Mouse (Mus musculus) kidney, adult 2 months (tissue): ENCODE results near the gene Edem3. TPM values are rescaled to one million over a fixed set of nuclear protein-coding genes. Genes with fewer than 3 reads are reported as not detected.
"Not testable (repeated sequence)": the region's sequence is repeated elsewhere in the genome, so short reads cannot be mapped to it uniquely, and the experiment has no call there.

Experiments
- DNase-seq: peaks from one replicate; pipeline ENCODE4 v3.0.0; 2021
- H3K27ac ChIP-seq: fragments of 200-500 bp; 2 replicates; pipeline ENCODE4 v1.5.1; 2012; ENCODE audit warnings: low read depth, low read length, control low read depth, inconsistent platforms; ENCODE audit not compliant: insufficient read depth
- H3K27me3 ChIP-seq: fragments of 200-500 bp; replicated peaks from 2 replicates; pipeline ENCODE4 v1.6.1; 2012; ENCODE audit warnings: mild to moderate bottlenecking, moderate library complexity, low read length, inconsistent platforms; ENCODE audit not compliant: control insufficient read depth, insufficient read depth
- H3K36me3 ChIP-seq: fragments of 200-500 bp; 2 replicates; pipeline ENCODE4 v1.6.1; 2012; ENCODE audit warnings: mild to moderate bottlenecking, moderate library complexity, low read length, inconsistent platforms; ENCODE audit not compliant: control insufficient read depth, insufficient read depth
- H3K4me1 ChIP-seq: fragments of 200-500 bp; 2 replicates; pipeline ENCODE4 v1.6.1; 2011; ENCODE audit warnings: low read length; ENCODE audit not compliant: control insufficient read depth, insufficient read depth
- H3K4me3 ChIP-seq: fragments of 200-500 bp; 2 replicates; pipeline ENCODE4 v1.5.1; 2011; ENCODE audit warnings: mild to moderate bottlenecking, low read depth, low read length, control low read depth; ENCODE audit not compliant: insufficient read depth
- CTCF ChIP-seq: fragments of 200-500 bp; conservative IDR thresholded peaks from 2 replicates; pipeline ENCODE4 v1.5.1; 2011; ENCODE audit warnings: low read depth, mild to moderate bottlenecking, control low read depth, low read length, moderate library complexity, mixed read lengths; ENCODE audit not compliant: insufficient read depth, insufficient read length
- POLR2A ChIP-seq: fragments of 200-500 bp; IDR thresholded peaks from one replicate; pipeline ENCODE4 v1.6.1; 2011; ENCODE audit warnings: low read depth, low read length, control low read depth
- WGBS: fragments of 180-500 bp; shearing (Covaris S2); methylation state at CpG from one replicate; pipeline ENCODE4 v1.1.7; 2018; 5-methylcytosine and 5-hydroxymethylcytosine counted together
- polyA plus RNA-seq: library from polyadenylated mRNA; depleted of rRNA; stranded (reverse); fragments of >200 nt; gene quantifications from 2 replicates; pipeline ENCODE4 v1.2.3, GENCODE M21; 2012

Gene Edem3
- polyA plus RNA-seq, 1 experiment, result 9.5 TPM

GRCm38 (mm10) chr1:151825065-151825464 is 69.9 kb downstream of the Edem3 start:
- Histone ChIP-seq H3K4me3 (no peak overlapping the region), H3K27ac (no peak overlapping the region), H3K27me3 (no peaks in the 10 kb centered on the region), H3K36me3 (no peaks in the 10 kb centered on the region), H3K4me1 (no peaks in the 10 kb centered on the region)
- TF ChIP-seq POLR2A (no peak), CTCF (no peak)
- no peak for DNase-seq
- WGBS, result 71% methylated on average over 7 of the region's 7 CpGs

GRCm38 (mm10) chr1:151831791-151832190 is 76.6 kb downstream of the Edem3 start:
- no peak overlapping the region for H3K27ac ChIP-seq
- H3K36me3 ChIP-seq, result no peaks in the 10 kb centered on the region
- H3K27me3 ChIP-seq, result no peaks in the 10 kb centered on the region
- DNase-seq, result no peak
- TF ChIP-seq POLR2A, result no peak
- TF ChIP-seq CTCF, result no peak
- WGBS, result 85% methylated on average over 3 of the region's 3 CpGs
- H3K4me3 ChIP-seq, result no peak overlapping the region
- H3K4me1 ChIP-seq, result no peaks in the 10 kb centered on the region

GRCm38 (mm10) chr1:151835261-151835660 is 80.1 kb downstream of the Edem3 start:
- Histone ChIP-seq H3K27me3 (no peaks in the 10 kb centered on the region), H3K4me3 (no peak overlapping the region), H3K4me1 (no peaks in the 10 kb centered on the region), H3K27ac (no peak overlapping the region), H3K36me3 (no peaks in the 10 kb centered on the region)
- no peak for DNase-seq
- 84% methylated on average over 4 of the region's 4 CpGs for WGBS
- TF ChIP-seq POLR2A (no peak), CTCF (no peak)

- H3K36me3 ChIP-seq, H3K27ac ChIP-seq, H3K27me3 ChIP-seq, DNase-seq, H3K4me3 ChIP-seq, H3K4me1 ChIP-seq: not testable (repeated sequence)
- WGBS, result 92% methylated on average over 1 of the region's 1 CpGs
Observed at GRCm38 (mm10) chr1:151840345-151840744, 85.2 kb downstream of the Edem3 start.

DNA sequence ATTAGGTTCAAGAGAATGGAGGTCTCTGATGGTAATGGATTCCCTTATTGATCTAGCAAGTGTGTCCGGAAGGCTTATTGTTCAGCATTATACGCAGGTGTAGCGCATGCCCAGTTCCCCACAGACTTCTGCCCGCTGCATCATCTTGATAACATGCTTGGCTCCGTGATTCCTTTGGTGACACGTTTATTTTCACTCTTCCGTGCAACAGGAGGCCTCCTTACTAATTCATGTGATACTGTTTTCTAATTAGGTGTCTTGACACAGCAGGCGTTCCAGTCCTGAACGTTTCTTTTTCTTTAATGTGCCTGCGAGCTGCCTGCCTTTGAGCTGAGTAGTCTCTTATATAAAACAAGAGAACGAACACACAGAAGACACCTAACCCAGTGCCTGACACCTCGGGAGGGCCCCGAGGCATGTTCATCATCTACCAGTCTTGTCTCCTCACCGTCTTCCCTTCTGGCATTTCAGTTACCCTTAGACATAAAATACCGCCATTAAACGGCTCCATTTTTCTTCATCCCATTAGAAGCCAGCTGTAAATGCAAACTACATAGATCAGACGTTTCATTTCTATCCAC is 90.2 kb downstream of the Edem3 start:
- 69% methylated on average over 17 of the region's 17 CpGs for WGBS
- Histone ChIP-seq H3K27ac (no peak overlapping the region), H3K36me3 (no peaks in the 10 kb centered on the region), H3K4me3 (no peak overlapping the region), H3K4me1 (no peaks in the 10 kb centered on the region), H3K27me3 (no peaks in the 10 kb centered on the region)
- DNase-seq, result no peak
- TF ChIP-seq POLR2A (no peak), CTCF (no peak)

- H3K27me3 ChIP-seq, result no peaks in the 10 kb centered on the region
- no peaks in the 10 kb centered on the region for H3K36me3 ChIP-seq
- no peaks in the 10 kb centered on the region for H3K4me1 ChIP-seq
- WGBS, result 61% methylated on average over 19 of the region's 19 CpGs
- no peak overlapping the region for H3K27ac ChIP-seq
- no peak for DNase-seq
- 0 out of 2 replicates have a peak, but pooled peaks have one; percentile 14 for TF ChIP-seq CTCF
- TF ChIP-seq POLR2A, result no peak
- no peak overlapping the region for H3K4me3 ChIP-seq
Observed at GRCm38 (mm10) chr1:151845926-151846782, 91.0 kb downstream of the Edem3 start.

DNA sequence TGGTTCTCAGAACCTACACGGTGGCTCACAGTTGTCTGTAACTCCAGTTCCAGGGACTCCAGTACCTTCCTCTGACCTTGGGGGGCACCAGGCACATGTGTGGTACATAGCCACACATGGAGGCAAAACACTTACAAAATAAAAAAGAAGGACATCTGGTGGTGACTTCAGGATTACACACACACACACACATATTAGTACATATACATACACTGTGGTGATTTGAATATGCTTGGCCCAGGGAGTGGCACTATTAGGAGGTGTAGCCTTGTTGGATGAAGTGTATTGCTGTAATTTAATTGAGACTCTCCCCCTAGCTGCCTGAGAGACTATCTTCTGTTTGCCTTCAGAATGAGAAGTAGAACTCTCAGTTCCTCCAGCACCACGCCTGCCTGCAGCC is 93.1 kb downstream of the Edem3 start:
- H3K27me3 ChIP-seq, result no peaks in the 10 kb centered on the region
- TF ChIP-seq CTCF (no peak), POLR2A (no peak)
- WGBS, result 96% methylated on average over 2 of the region's 2 CpGs
- no peak overlapping the region for H3K27ac ChIP-seq
- no peaks in the 10 kb centered on the region for H3K36me3 ChIP-seq
- no peaks in the 10 kb centered on the region for H3K4me1 ChIP-seq
- DNase-seq, result no peak
- H3K4me3 ChIP-seq, result no peak overlapping the region
